Mouse (Mus musculus) brain, embryonic 18.5 days (tissue): ENCODE measurements around the gene Tyw1.
A peak's percentile ranks its signal among the peaks of the same experiment; 100 is the strongest.
"Not testable (repeated sequence)": the region's sequence is repeated elsewhere in the genome, so short reads cannot be mapped to it uniquely, and the experiment has no call there.

ENCODE experiments used
- DNase-seq: peaks from one replicate; pipeline ENCODE4 v3.0.0-alpha.2; 2012; ENCODE audit warnings: low read depth, low spot score

The Tyw1 gene

GRCm38 (mm10) chr5:130255017-130255720 lies at the start of gene Tyw1, which contains the start of gene Sbds:
Gene Tyw1, plus strand, starts transcription at chr5:130255619.
Gene Sbds, minus strand, starts transcription at chr5:130255530.
- DNase-seq, result peak; percentile 96

DNA sequence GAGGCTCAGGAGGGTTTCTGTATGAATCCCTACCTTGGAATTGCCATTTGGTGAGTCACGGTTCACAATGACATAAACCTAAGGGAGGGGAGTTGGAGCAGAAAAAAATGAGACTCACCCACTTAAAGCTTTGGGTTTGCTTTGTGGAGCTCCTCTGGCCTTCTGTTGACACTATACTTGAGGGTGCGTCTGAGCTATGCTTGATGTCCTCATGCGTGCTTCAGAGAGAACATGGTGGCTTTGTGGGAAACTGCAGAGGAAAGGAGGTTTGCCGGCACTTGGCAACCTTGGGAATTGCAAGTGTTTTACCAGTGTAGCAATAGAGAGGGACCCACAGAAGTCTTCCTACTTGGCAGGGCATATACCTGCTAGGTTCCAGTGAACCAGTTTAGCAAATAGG lies 48.1 kb upstream of the Tyw1 start:
- DNase-seq, result no peak

DNA sequence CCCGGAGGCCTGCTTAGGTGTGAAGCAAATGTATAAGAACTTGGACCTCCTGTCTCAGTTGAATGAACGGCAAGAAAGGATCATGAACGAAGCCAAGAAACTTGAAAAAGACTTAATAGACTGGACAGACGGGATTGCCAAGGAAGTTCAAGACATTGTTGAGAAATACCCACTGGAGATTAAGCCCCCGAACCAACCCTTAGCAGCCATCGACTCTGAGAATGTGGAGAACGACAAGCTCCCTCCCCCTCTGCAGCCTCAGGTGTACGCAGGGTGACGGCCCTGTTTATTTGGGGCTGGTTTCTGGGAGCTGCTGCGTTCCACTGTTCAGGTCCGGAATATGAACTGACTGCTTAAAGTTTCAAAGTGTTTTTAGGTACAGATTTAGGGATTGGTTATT lies 42.5 kb upstream of the Tyw1 start:
- no peak for DNase-seq

DNA sequence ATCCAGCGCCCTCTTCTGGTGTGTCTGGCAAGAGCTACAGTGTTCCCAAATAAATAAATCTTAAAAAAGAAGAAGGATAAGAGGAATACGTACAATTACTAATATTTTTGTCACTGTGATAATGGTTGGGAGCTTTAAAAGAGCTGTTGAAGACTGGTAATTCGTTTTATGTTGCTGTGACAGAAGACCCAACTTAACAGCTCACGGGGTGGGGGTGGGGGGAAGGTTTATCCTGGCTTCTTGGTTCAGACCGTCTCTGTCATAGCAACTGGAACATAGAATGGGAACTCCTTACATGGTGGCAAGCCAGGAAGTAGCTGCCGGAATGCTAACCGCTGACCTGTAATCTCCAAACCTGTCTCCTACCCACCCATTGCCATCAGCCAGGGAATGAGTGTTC lies 38.6 kb upstream of the Tyw1 start, which contains the start of gene Tmem248:
Gene Tmem248, plus strand, starts transcription at position 301 of the 400 bp plus-strand sequence.
- DNase-seq, result no peak

GRCm38 (mm10) chr5:130217406-130217805 lies 38.0 kb upstream of the Tyw1 start:
- DNase-seq, result no peak

GRCm38 (mm10) chr5:130218336-130218735 lies 37.1 kb upstream of the Tyw1 start:
- DNase-seq, result no peak

GRCm38 (mm10) chr5:130221316-130221715 lies 34.1 kb upstream of the Tyw1 start:
- no peak for DNase-seq

DNA sequence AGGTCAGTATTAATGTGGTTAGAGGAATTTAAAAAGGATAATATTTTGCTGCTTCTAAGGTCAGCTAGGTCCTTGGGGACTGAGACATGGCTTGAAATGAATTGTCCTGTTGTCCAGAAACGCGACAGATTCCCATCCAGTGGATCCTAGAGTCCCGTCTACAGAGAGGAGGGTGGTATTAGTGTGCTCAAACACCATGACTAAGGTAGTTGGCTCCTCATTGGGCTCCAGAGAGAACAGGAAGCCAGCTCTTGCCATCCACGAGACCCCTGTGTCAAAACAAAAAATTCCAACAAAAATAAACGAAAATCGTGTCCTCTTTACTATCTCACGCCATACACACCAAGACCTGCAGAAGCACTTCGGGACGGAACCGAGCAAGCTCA lies 33.7 kb upstream of the Tyw1 start:
- DNase-seq, result no peak

DNA sequence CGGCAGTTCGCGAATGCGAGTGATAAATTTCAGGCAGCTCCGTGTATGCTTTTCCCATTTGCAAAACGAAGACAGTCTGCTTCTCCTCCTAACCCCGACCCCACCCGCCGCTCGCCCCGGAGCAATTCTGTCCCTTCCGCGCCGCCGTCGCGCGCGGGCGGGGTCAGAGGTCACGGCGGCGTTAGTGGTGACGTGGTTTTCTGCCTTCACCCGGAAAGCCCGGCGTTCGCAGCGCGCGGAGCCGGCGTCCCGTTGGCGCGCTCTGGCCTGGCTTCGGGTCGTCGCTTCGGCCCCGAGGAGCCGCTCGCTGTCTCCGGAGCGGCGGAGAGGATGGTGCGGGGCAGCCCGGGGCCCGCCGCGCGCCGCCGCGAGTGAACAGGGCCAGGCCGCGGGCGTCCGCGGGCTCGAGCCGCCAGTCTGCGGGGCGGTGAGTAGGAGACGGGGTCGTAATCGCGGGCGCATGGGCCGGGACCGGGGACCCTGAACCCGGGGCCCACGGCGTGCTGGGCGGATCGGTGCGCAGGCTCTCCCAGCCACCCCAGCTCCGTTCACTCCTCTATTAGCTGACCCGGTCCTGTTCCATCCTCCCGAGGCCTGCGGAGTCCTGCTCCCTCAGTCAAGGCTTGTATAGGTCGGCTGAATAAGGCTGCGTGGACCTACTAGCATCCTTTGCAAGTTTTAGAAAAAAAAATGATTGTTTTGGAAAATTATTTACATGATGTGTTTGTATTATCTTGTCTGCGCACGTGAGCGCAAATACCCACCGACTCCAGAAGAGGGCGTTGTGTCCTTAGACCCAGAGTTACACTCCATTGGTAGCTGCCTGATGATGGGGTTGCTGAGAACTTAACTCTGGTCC lies 33.0 kb upstream of the Tyw1 start:
- DNase-seq, result peak; percentile 75

DNA sequence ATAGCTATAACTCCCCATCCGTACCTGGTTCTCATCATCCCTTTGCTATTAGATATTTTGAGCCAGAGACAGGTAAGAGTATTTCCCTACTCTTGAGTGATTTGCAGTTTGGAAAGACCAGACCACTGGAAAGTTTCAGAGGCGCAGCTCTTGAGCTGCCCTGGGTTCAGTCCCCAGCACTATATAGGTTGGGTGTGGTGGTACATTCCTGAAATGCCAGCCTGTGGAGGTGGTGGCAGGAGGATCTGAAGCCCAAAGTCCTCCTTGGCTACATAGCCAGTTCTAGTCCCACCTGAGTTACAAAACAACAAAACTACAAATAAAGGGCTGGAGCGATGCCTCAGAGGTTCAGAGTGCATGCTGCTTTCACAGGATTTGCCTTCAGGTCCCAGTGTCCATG lies 28.6 kb upstream of the Tyw1 start:
- DNase-seq, result no peak

DNA sequence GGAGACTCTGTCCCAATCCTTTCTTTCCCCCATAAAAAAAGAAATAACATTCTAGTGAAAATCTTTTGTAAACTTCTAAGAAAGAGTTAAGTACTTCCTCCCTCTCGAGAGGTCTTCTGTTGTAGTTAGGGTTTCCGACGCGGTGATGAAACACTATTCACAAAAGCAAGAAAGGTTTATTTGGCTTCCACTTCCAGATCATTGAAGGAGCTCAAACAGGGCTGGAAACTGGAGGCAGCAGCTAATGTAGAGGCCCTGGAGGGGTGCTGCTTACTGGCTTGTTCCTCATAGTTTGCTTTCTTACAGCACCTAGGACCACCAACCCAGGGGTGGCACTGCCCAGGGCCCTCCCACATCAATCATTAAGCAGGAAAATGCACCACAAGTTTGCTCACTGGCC lies 27.3 kb upstream of the Tyw1 start:
- no peak for DNase-seq

GRCm38 (mm10) chr5:130236302-130236701 lies 19.1 kb upstream of the Tyw1 start:
- no peak for DNase-seq

DNA sequence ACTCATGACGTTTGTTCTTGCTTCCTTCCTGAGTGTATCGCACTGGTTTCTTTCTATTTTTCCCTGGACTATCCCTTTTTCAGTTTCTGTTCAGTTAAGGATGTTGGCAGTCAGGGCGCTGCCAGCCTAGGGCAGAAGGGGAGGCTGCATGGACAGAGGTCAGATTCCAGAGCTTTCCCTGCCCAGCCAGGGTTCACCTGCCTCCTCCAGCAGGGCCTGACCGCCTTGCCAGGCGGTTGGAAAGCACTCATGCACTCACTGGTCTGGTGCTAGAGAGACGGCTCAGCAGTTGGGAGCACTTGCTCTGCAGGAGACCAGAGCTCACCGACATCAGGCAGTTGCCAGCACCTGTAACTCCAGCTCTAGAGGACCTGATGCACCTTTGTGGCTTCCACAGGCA lies 16.2 kb upstream of the Tyw1 start:
- DNase-seq, result no peak

GRCm38 (mm10) chr5:130239856-130240255 lies 15.6 kb upstream of the Tyw1 start:
- DNase-seq, result no peak

GRCm38 (mm10) chr5:130241426-130241825 lies 14.0 kb upstream of the Tyw1 start:
- DNase-seq, result no peak

- no peak for DNase-seq
Observed at GRCm38 (mm10) chr5:130247823-130248222, 7.6 kb upstream of the Tyw1 start.

DNA sequence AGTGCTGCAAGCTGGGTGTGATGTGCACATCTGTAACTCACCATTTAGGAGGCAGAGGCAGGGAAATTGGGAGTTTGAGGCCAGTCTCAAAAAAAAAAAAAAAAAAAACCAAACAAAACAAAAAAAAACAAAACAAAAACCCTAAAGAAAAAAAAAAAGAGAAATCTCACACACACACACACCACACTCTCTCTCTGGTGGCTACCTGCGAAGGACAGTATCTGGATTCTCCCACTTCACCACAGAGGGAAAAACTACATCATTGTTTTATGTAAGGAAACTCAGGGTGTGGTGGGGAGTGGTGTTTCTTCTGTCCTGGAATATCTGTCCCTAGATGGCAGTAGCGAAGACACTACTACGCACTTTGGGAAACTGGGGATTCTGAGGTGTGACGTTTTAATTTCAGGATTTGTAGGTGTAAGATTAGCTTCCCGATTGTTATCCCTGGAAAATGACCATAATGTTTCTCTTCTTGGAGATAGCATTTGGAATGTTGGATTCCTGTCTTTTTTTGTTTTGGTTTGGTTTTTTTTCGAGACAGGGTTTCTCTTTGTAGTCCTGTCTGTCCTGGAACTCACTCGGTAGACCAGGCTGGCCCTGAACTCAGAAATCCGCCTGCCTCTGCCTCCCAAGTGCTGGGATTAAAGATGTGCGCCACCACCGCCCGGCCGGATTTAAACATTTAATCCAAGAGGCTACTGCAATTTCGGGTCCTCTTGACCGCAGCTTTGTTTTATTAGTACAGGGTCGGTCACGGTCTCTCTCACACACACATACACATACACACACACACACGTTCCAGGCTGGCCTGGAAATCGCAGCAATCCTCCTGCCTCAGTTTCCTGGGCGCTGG lies 1.0 kb upstream of the Tyw1 start:
- DNase-seq, result no peak

GRCm38 (mm10) chr5:130255799-130256525 lies 543 bp downstream of the Tyw1 start:
- not testable (repeated sequence) for DNase-seq

- peak; percentile 96 for DNase-seq
Observed at GRCm38 (mm10) chr5:130256678-130257271, 1.4 kb downstream of the Tyw1 start.

- DNase-seq, result no peak
Observed at GRCm38 (mm10) chr5:130257303-130257702, 1.9 kb downstream of the Tyw1 start.

GRCm38 (mm10) chr5:130263454-130263853 lies 8.0 kb downstream of the Tyw1 start:
- DNase-seq, result no peak
